Mouse (Mus musculus) hindbrain, embryonic 15.5 days (tissue): ENCODE data around the gene Ccr7. TPM values are rescaled to one million over a fixed set of nuclear protein-coding genes. Genes with fewer than 3 reads are reported as not detected.

Experiments used
- ATAC-seq: fragments of 200-750 bp; cut with Nextera tagmentation; 2 replicates; pipeline ENCODE4 v1.8.0; 2017; ENCODE audit warnings: low read depth, moderate number of reproducible peaks, moderate TSS enrichment; ENCODE audit not compliant: low FRiP score
- H3K27ac ChIP-seq: fragments of 300-500 bp; sonication (generic); replicated peaks from 2 replicates; pipeline ENCODE4 v1.5.1; 2015; ENCODE audit warnings: mild to moderate bottlenecking, inconsistent platforms
- H3K27me3 ChIP-seq: fragments of 300-500 bp; sonication (generic); 2 replicates; pipeline ENCODE4 v1.6.1; 2015; ENCODE audit warnings: control low read depth, inconsistent platforms
- H3K36me3 ChIP-seq: fragments of 300-500 bp; sonication (generic); 2 replicates; pipeline ENCODE4 v1.6.1; 2015; ENCODE audit warnings: control low read depth, inconsistent platforms
- H3K4me1 ChIP-seq: fragments of 300-500 bp; sonication (generic); replicated peaks from 2 replicates; pipeline ENCODE4 v1.6.1; 2015; ENCODE audit warnings: control low read depth, inconsistent platforms
- H3K4me2 ChIP-seq: fragments of 300-500 bp; sonication (generic); 2 replicates; pipeline ENCODE4 v1.6.1; 2015; ENCODE audit warnings: moderate library complexity, mild to moderate bottlenecking, inconsistent platforms
- H3K4me3 ChIP-seq: fragments of 300-500 bp; sonication (generic); 2 replicates; pipeline ENCODE4 v1.5.1; 2015; ENCODE audit warnings: mild to moderate bottlenecking, inconsistent platforms
- H3K9ac ChIP-seq: fragments of 300-500 bp; sonication (generic); 2 replicates; pipeline ENCODE4 v1.6.1; 2015; ENCODE audit warnings: inconsistent platforms
- H3K9me3 ChIP-seq: fragments of 300-500 bp; sonication (generic); 2 replicates; pipeline ENCODE4 v1.6.1; 2016; ENCODE audit warnings: control low read depth, inconsistent platforms
- WGBS: fragments of 180-500 bp; shearing (Covaris S2); methylation state at CpG from one replicate; pipeline ENCODE4 v1.1.7; 2015; 5-methylcytosine and 5-hydroxymethylcytosine counted together
- polyA plus RNA-seq: library from polyadenylated mRNA; unstranded; fragments of >200 nt; fragmentation: Nextera tagmentation; extraction: Ambion mirVana; gene quantifications from 2 replicates; pipeline ENCODE4 v1.2.1, GENCODE M21; 2015

The Ccr7 gene
- polyA plus RNA-seq, 1 experiment from 2014 or later: 0.08 TPM

GRCm38 (mm10) chr11:99132091-99132730 is 22.7 kb downstream of the Ccr7 start:
- Histone ChIP-seq H3K9ac (peak overlapping the region; percentile 20; the same call in 1 of the 2 replicates), H3K4me1 (peaks cover 16% of the 10 kb centered on the region), H3K36me3 (no peaks in the 10 kb centered on the region), H3K9me3 (no peaks in the 10 kb centered on the region), H3K27ac (peak overlapping the region; percentile 40; the same call in 1 of the 2 replicates), H3K4me2 (peak overlapping the region; percentile 45), H3K4me3 (no peak overlapping the region), H3K27me3 (no peaks in the 10 kb centered on the region)
- 1% methylated on average over 11 of the region's 11 CpGs for WGBS
- ATAC-seq: peak; percentile 76

- Histone ChIP-seq H3K4me2 (0 out of 2 replicates have a peak overlapping the region, but pooled peaks have one; percentile 45), H3K4me1 (peaks cover 22% of the 10 kb centered on the region), H3K27ac (no peak overlapping the region), H3K4me3 (no peak overlapping the region), H3K27me3 (no peaks in the 10 kb centered on the region), H3K9me3 (no peaks in the 10 kb centered on the region), H3K9ac (peak overlapping the region; percentile 20; the same call in 1 of the 2 replicates), H3K36me3 (no peaks in the 10 kb centered on the region)
- WGBS: 48% methylated on average over 12 of the region's 12 CpGs
- ATAC-seq: no peak
Measured at GRCm38 (mm10) chr11:99131463-99131840, 23.4 kb downstream of the Ccr7 start.

GRCm38 (mm10) chr11:99130736-99131462 is 24.0 kb downstream of the Ccr7 start:
- no peak for ATAC-seq
- WGBS: 68% methylated on average over 5 of the region's 5 CpGs

GRCm38 (mm10) chr11:99129287-99129686 is 25.6 kb downstream of the Ccr7 start:
- 55% methylated on average over 2 of the region's 2 CpGs for WGBS
- no peaks in the 10 kb centered on the region for H3K36me3 ChIP-seq
- peaks cover 30% of the 10 kb centered on the region for H3K4me1 ChIP-seq
- no peak overlapping the region for H3K27ac ChIP-seq
- H3K4me2 ChIP-seq: no peak overlapping the region
- no peak overlapping the region for H3K9ac ChIP-seq
- ATAC-seq: no peak
- no peaks in the 10 kb centered on the region for H3K9me3 ChIP-seq
- H3K27me3 ChIP-seq: no peaks in the 10 kb centered on the region
- H3K4me3 ChIP-seq: no peak overlapping the region

More at GRCm38 (mm10) chr11:99130736-99131462, 24.0 kb downstream of the Ccr7 start:
- Histone ChIP-seq H3K4me3 (no peak overlapping the region), H3K4me2 (no peak overlapping the region), H3K27me3 (no peaks in the 10 kb centered on the region), H3K9me3 (no peaks in the 10 kb centered on the region), H3K4me1 (peaks cover 23% of the 10 kb centered on the region), H3K27ac (no peak overlapping the region), H3K9ac (no peak overlapping the region), H3K36me3 (no peaks in the 10 kb centered on the region)

- no peak for ATAC-seq
- WGBS: 83% methylated on average over 18 of the region's 18 CpGs
- H3K4me2 ChIP-seq: no peak overlapping the region
- no peak overlapping the region for H3K9ac ChIP-seq
- H3K4me1 ChIP-seq: peaks cover 30% of the 10 kb centered on the region
- H3K27ac ChIP-seq: no peak overlapping the region
- H3K4me3 ChIP-seq: no peak overlapping the region
- H3K9me3 ChIP-seq: no peaks in the 10 kb centered on the region
- no peaks in the 10 kb centered on the region for H3K36me3 ChIP-seq
- H3K27me3 ChIP-seq: no peaks in the 10 kb centered on the region
Measured at GRCm38 (mm10) chr11:99127785-99128682, 26.8 kb downstream of the Ccr7 start.

GRCm38 (mm10) chr11:99126482-99127253 is 28.2 kb downstream of the Ccr7 start:
- WGBS: 51% methylated on average over 5 of the region's 5 CpGs
- Histone ChIP-seq H3K9ac (no peak overlapping the region), H3K27me3 (no peaks in the 10 kb centered on the region), H3K4me1 (peaks cover 20% of the 10 kb centered on the region), H3K9me3 (no peaks in the 10 kb centered on the region), H3K36me3 (no peaks in the 10 kb centered on the region), H3K4me3 (no peak overlapping the region), H3K27ac (no peak overlapping the region), H3K4me2 (no peak overlapping the region)
- ATAC-seq: no peak

GRCm38 (mm10) chr11:99124635-99125029 is 30.2 kb downstream of the Ccr7 start:
- H3K9ac ChIP-seq: no peak overlapping the region
- H3K4me2 ChIP-seq: no peak overlapping the region
- no peaks in the 10 kb centered on the region for H3K27me3 ChIP-seq
- peaks cover 25% of the 10 kb centered on the region for H3K4me1 ChIP-seq
- no peaks in the 10 kb centered on the region for H3K9me3 ChIP-seq
- H3K4me3 ChIP-seq: no peak overlapping the region
- WGBS: 46% methylated on average over 10 of the region's 10 CpGs
- no peak overlapping the region for H3K27ac ChIP-seq
- no peak for ATAC-seq
- H3K36me3 ChIP-seq: no peaks in the 10 kb centered on the region

- Histone ChIP-seq H3K9me3 (no peaks in the 10 kb centered on the region), H3K4me2 (no peak overlapping the region), H3K9ac (no peak overlapping the region), H3K27ac (no peak overlapping the region), H3K4me3 (no peak overlapping the region), H3K27me3 (no peaks in the 10 kb centered on the region), H3K4me1 (peaks cover 25% of the 10 kb centered on the region), H3K36me3 (no peaks in the 10 kb centered on the region)
- no peak for ATAC-seq
- WGBS: 50% methylated on average over 15 of the region's 15 CpGs
Measured at GRCm38 (mm10) chr11:99123977-99124634, 30.8 kb downstream of the Ccr7 start.

GRCm38 (mm10) chr11:99122703-99123102 is 32.2 kb downstream of the Ccr7 start:
- Histone ChIP-seq H3K4me1 (peaks cover 25% of the 10 kb centered on the region), H3K27ac (no peak overlapping the region), H3K27me3 (no peaks in the 10 kb centered on the region), H3K9me3 (no peaks in the 10 kb centered on the region), H3K9ac (no peak overlapping the region), H3K36me3 (no peaks in the 10 kb centered on the region), H3K4me3 (no peak overlapping the region), H3K4me2 (no peak overlapping the region)
- ATAC-seq: no peak
- WGBS: 40% methylated on average over 3 of the region's 3 CpGs

GRCm38 (mm10) chr11:99121218-99121631 is 33.7 kb downstream of the Ccr7 start:
- no peak overlapping the region for H3K9ac ChIP-seq
- H3K4me1 ChIP-seq: peaks cover 18% of the 10 kb centered on the region
- H3K9me3 ChIP-seq: no peaks in the 10 kb centered on the region
- H3K4me2 ChIP-seq: no peak overlapping the region
- H3K36me3 ChIP-seq: no peaks in the 10 kb centered on the region
- 39% methylated on average over 14 of the region's 14 CpGs for WGBS
- ATAC-seq: no peak
- no peak overlapping the region; the same call in 1 of the 2 replicates for H3K27ac ChIP-seq
- no peak overlapping the region for H3K4me3 ChIP-seq
- no peaks in the 10 kb centered on the region for H3K27me3 ChIP-seq
